In genomic region chr10:99678096-99678495, GRCm38 (mm10) we compare ENCODE assay signal across 13 mouse cellular contexts.
DNase-seq lines count a peak whose midpoint lies in the region; ATAC-seq and TF ChIP-seq lines count a peak whose summit lies in the region.
"Had no signal": no experiment of that assay in that cellular context is flagged by ENCODE, and none has a peak within 500 bp of the region (broad histone marks: within the 10 kb centered on the region; RNA-seq: fewer than 3 reads in every experiment).

No protein-coding gene starts in this region.

- peak overlapping the region; percentile 57; the same call in 1 of the 2 replicates for H3K27ac ChIP-seq in testis, adult 2 months (ENCODE audit: control insufficient read depth, insufficient read depth, low read depth, low read length)
- peak overlapping the region; percentile 29; the same call in 1 of the 2 replicates for H3K27ac ChIP-seq in hindbrain, embryonic 16.5 days (ENCODE audit: low read depth, low read length)
- H3K27ac ChIP-seq: limb, embryonic 13.5 days; stomach, postnatal 0 days had no signal

- no peak for TF ChIP-seq POLR2A in testis, adult 2 months (IDR thresholded peaks at IDR 0.05; ENCODE audit: control insufficient read depth, low read depth, low read length)

- no peak overlapping the region for H3K9ac ChIP-seq in hindbrain, embryonic 16.5 days (ENCODE audit: low read depth, low read length)
- H3K9ac ChIP-seq: limb, embryonic 13.5 days had no signal

- H3K4me1 ChIP-seq in testis, adult 2 months (ENCODE audit: control insufficient read depth, insufficient read depth, low read length): no peaks in the 10 kb centered on the region
- no peaks in the 10 kb centered on the region for H3K4me1 ChIP-seq in hindbrain, embryonic 16.5 days (ENCODE audit: control insufficient read depth, insufficient read depth, low read depth, low read length)
- H3K4me1 ChIP-seq: limb, embryonic 13.5 days had no signal

- no peak for TF ChIP-seq CTCF in testis, adult 2 months (IDR thresholded peaks at IDR 0.05; ENCODE audit: control insufficient read depth, insufficient read depth, insufficient replicate concordance, low read depth, low read length)

- H3K4me3 ChIP-seq in testis, adult 2 months (ENCODE audit: control insufficient read depth, low read depth, low read length): peak overlapping the region; percentile 33
- H3K4me3 ChIP-seq in hindbrain, embryonic 16.5 days (ENCODE audit: low read length): no peak overlapping the region
- H3K4me3 ChIP-seq: erythroblast, embryonic 14.5 days; limb, embryonic 13.5 days had no signal

- H3K27me3 ChIP-seq in testis, adult 2 months (ENCODE audit: control insufficient read depth, insufficient read depth, low read length): no peaks in the 10 kb centered on the region
- no peaks in the 10 kb centered on the region for H3K27me3 ChIP-seq in hindbrain, embryonic 16.5 days (replicated peaks; ENCODE audit: control insufficient read depth, insufficient read depth, low read length)
- H3K27me3 ChIP-seq: limb, embryonic 13.5 days had no signal

- 73% methylated on average over 9 of the region's 9 CpGs for WGBS in hindbrain, embryonic 16.5 days

- peak; percentile 48; the same call in 1 of the 2 replicates for ATAC-seq in hindbrain, embryonic 16.5 days
- ATAC-seq in granulocyte monocyte progenitor cell, adult 5-6 weeks (replicated peaks; ENCODE audit: poor library complexity, severe bottlenecking): no peak

- H3K4me2 ChIP-seq in hindbrain, embryonic 16.5 days (ENCODE audit: low read length): no peak overlapping the region
- H3K4me2 ChIP-seq: heart, embryonic 11.5 days; limb, embryonic 13.5 days had no signal

- no peaks in the 10 kb centered on the region for H3K9me3 ChIP-seq in hindbrain, embryonic 16.5 days (ENCODE audit: control insufficient read depth, low read length)
- H3K9me3 ChIP-seq: limb, embryonic 13.5 days had no signal

- intact Hi-C loops in left cerebral cortex, postnatal 10 days (cut with DNase I): no loop called here
- intact Hi-C loops in heart, postnatal 25 days (cut with DNase I): no loop called here

- H3K36me3 ChIP-seq in testis, adult 2 months (ENCODE audit: control insufficient read depth, insufficient read depth, low read length): no peaks in the 10 kb centered on the region
- H3K36me3 ChIP-seq in hindbrain, embryonic 16.5 days (ENCODE audit: control insufficient read depth, insufficient read depth, low read length): no peaks in the 10 kb centered on the region
- H3K36me3 ChIP-seq: limb, embryonic 13.5 days had no signal

- no peak for DNase-seq in testis, postnatal 10 days (ENCODE audit: low spot score)
- DNase-seq in left cerebral cortex, postnatal 10 days (ENCODE audit: extremely low spot score in 1 of 2, low spot score in 2 of 2): peak; percentile 27 to 55
- no peak for DNase-seq in heart, postnatal 25 days (ENCODE audit: low spot score)
- no peak for DNase-seq in kidney, postnatal 10 days
- DNase-seq: kidney, adult 11 months; lung, postnatal 14 days had no signal

Comparison
In these comparisons a context has a peak if more than half of its experiments do, and no peak if none do; other contexts are left out.
1. DNase-seq: peak in left cerebral cortex, postnatal 10 days (2 of 2); none in testis, postnatal 10 days (single experiment), heart, postnatal 25 days (single experiment) and kidney, postnatal 10 days (single experiment).